Mouse (Mus musculus) spleen, embryonic (tissue): ENCODE data around the gene Ism2.
"Not testable (repeated sequence)": the region's sequence is repeated elsewhere in the genome, so short reads cannot be mapped to it uniquely, and the experiment has no call there.

Experiments used
- CTCF ChIA-PET: fragments of 350-600 bp; sonication (Branson Sonifier 250); formaldehyde crosslinking; loops from one replicate; lab custom pipeline; 2022; lab: Charles Lee

The Ism2 gene

GRCm38 (mm10) chr12:87293934-87294333 is 5.6 kb downstream of the Ism2 start:
- CTCF ChIA-PET: no interaction called here

DNA sequence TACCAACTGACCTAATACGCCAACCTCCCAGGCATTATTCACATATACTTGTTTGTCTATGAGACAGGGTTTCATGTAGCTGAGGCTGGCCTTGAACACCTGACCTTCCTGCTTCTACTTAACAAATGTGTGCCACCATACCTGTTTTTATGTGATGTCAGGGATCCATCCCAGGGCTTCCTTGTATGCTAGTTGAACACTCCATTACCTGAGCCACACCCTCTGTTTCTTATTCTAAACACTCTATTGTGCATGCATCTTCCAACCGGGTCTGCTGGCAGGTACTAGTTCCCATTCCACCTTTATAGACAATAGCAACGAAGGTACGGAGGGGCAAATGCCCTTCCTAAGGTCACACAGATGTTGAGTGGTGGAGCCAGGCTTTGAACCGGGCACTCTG is 10.4 kb downstream of the Ism2 start:
- CTCF ChIA-PET: no interaction called here

DNA sequence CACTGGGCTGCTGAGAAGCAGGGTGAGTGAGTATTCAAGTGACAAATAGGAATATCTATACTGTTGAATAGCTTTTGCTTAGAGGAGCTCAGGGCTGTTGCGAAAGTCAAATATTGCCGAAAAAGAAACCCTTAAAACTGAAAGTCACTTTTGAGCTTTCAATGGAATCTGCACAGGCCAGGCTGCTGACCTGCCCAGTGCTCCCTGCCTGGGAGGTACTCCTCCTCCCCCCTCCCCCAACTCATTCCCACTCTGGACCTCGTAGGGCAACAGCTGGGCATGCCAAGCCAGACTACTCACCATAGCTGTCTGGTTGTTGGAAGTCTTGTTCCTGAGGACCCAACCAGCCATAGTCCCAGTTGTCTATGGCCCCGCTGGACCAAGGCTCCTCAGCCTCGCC is 14.8 kb downstream of the Ism2 start:
- CTCF ChIA-PET: no interaction called here

DNA sequence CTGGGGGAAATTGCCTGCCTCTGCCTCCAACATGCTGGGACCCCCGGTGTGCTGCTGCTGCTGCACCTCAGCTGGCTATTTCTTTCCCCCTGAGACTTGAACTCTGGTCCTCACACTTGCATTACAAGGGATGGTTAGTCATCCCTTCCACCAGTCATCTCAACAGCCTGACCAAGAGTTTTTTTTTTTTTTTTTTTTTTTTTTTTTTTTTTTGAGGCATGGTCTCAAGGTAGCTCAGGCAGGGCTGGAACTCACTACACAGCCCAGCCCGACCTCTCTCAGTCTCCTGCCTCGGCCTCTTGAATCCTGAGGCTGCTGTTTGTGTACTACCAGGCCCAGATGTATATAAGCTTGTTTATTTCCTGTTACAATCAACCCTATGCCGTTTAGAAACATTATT is 15.2 kb downstream of the Ism2 start:
- CTCF ChIA-PET: no interaction called here

GRCm38 (mm10) chr12:87283706-87284105 is 15.8 kb downstream of the Ism2 start:
- CTCF ChIA-PET: no interaction called here

DNA sequence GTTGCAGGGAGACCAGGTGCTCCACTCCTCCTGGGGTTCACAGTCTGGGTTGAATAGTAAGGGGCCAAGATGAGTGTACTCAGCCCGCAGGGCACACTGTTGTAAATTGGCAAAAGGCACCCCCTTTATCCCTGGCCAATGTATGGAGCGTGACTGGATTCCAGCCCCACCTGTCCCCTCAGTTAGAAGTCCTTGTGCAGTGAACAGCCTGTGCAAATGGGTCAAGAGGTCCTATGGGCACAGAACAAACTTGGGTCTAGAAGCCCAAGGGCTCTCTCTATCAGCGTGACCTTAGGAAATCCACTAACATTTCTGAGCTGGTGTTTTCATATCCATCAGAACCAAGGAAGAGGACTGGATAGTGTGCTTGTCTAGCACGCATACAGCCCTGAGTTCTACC is 16.8 kb downstream of the Ism2 start:
- CTCF ChIA-PET: no interaction called here

- CTCF ChIA-PET: no interaction called here
Measured at GRCm38 (mm10) chr12:87281766-87282165, 17.7 kb downstream of the Ism2 start.

DNA sequence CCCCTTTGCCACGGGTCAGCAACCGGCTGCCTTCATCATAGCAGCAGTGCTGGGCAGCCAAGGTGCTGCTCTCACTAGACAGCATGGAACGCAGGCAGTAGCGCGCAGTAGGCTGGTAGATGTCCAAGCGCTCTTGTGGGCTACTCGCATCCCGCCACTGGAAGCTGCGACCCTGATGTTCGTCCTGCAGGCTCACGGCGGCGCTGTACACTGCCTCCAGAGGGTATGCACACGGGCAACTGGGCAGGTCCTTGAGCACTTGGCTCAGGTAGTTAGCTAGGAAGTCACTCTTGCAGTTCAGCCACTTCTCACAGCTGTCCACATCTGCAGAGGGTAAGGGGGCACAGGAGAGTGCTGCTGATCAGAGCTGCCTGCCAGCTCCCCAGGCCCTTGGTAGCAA is 19.6 kb downstream of the Ism2 start:
- CTCF ChIA-PET: no interaction called here

- CTCF ChIA-PET: no interaction called here
Measured at GRCm38 (mm10) chr12:87279350-87279749, 20.2 kb downstream of the Ism2 start.

DNA sequence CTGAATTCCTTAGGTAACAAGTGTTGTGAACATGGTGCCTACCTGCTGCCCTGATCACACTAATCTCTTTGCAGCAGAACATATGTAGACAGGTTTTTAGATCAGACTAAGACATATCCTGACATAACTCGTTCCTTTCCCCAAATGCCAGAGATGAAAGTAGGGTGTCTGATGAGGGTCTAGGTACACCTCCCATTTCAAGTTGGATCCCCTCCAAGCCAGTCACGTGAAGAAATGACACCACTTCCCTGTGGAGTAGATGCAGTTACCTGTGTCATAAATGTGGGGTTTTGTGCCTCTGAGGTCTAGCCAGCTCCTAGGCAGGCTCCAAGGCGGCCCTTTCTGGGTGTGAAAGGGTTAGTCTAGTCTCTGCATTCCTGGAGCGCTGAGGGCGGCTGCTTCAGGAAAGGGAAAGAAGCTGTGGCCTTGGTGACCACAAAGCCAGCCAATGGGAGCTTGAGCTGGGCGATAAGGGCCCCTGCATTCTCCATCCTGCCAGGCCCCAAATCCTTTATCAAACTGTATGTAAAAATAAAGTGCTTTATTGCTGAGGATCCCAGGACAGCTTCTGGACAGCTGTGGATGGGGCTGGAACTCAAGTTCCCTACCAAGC is 21.3 kb downstream of the Ism2 start:
- CTCF ChIA-PET: interaction anchor here (0.6 kb wide), 1 partner anchor 12 kb away, joined by 14 read pairs; the partner anchor contains the start of gene Vipas39

DNA sequence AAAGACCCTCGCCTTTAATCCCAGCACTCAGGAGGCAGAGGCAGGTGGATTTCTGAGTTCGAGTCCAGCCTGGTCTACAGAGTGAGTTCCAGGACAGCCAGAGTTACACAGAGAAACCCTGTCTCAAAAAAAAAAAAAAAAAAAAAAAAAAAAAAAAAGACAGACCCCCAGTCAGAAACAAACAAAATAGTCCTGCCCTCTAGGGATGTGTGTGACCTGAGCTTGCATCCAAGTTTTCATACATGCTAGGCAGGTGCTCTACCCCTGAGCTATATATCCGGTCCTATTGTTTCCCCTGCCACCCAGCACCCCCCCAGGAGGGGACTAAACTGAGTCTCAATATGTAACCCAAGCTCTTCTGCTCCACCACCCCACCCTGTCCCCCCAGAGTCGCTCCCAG is 22.3 kb downstream of the Ism2 start:
- CTCF ChIA-PET: not testable (repeated sequence)

- CTCF ChIA-PET: no interaction called here
Measured at GRCm38 (mm10) chr12:87274853-87275831, 24.4 kb downstream of the Ism2 start.

- CTCF ChIA-PET: no interaction called here
Measured at GRCm38 (mm10) chr12:87267682-87268081, 31.8 kb downstream of the Ism2 start.

DNA sequence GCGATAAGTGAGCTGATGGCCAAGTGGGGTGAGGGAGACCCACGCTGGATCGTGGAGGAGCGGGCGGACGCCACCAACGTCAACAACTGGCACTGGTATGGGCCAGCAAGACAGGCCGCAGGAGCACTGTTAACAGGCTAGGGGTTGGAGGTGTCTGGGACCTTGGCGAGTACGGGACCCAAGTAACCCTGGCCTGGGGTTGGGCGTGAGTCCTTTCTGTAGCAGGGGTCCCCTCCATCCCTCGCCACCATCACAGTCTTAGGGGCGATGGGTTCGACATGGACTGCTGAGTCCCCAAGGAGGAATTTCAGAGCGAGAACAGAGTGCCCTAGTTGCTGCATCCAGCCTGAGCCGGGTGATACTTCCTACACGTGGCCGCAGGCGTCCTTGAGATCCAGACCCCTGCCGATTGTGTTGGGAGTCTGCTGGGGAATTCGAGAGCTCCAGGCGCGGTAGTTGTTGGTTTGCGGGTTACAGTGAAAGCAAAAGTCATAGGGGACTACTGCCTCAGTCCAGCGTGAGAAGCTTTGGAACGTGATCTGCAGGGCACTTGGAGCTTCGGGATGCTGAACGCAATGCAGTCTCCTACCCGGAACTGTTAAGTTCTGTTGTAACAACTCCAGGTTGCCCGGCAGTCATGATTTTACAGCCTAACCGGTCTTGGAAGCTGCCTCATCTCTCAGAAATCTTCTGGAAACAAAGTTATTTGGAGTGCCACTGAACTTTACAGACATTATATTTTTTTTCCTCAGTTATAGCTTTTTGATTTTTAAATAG is 32.5 kb downstream of the Ism2 start:
- CTCF ChIA-PET: interaction anchor here (1.3 kb wide), 1 partner anchor 66 kb away, joined by 3 read pairs; no protein-coding TSS in a partner anchor

- CTCF ChIA-PET: interaction anchor here (0.6 to 1.3 kb wide), 2 partner anchors 12 to 65 kb away, joined by 3 to 14 read pairs; no protein-coding TSS in a partner anchor
Measured at GRCm38 (mm10) chr12:87266108-87266826, 33.2 kb downstream of the Ism2 start, which contains the start of the genes Vipas39 and Ahsa1. Vipas39 (minus strand) TSS chr12:87266256. Ahsa1 (plus strand) TSS chr12:87266479.

DNA sequence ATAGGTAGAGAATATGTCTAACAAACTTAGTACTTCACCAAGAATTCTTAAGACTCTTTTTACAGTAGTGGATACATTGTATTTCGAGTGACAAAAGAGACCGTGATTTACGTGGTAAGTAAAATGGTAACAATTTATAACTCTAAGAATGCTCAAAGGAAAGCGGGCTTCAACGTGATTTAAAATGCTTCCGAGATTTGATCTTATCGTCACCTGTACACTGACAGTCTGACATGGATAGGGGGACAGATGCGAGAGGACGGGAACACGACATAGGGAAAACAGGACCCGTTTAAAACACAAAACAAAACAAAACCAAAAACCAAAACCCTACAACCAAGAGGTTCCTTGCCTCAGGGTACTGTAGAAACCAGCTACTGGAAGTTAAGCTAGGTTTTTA is 34.1 kb downstream of the Ism2 start:
- CTCF ChIA-PET: interaction anchor here (0.6 kb wide), 1 partner anchor 13 kb away, joined by 14 read pairs; no protein-coding TSS in a partner anchor

DNA sequence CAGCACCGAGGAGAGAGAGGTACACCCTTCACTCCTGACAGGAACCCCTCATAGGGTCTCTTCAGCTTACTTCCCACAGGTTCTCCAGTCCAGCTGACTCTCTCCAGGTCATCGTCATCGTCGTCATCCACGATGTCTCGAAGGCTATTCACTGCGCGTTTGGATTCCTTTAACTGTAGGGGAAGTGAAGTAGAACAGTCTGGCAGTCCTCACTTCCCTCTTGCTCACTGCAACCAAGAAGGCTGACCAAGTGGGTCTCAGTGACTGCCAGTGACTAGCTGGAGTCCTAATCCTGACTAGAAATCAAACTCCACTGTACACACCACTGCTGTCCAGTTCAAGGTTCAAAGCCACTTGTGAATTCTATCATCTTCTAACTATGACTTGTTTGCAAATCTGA is 38.9 kb downstream of the Ism2 start:
- CTCF ChIA-PET: interaction anchor here (0.7 kb wide), 1 partner anchor 27 kb away, joined by 15 read pairs; no protein-coding TSS in a partner anchor

DNA sequence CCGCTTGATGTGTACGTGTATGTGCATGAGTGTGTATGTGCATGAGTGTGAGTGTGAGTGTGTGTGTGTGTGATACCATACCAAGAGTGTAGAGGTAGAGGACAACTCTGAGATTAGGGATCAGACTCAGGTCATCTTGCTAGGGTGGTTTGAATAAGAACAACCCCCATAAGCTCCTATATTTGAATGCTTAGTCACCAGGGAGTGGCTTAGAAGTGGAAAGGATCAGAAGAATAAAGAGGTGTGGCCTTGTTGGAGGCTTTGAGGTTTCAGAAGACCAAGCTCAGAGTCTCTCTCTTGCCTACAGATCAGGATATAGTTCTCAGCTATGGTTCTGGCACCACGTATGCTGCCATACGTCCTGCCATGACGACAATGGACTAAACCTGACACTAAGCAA is 42.9 kb downstream of the Ism2 start:
- CTCF ChIA-PET: no interaction called here

DNA sequence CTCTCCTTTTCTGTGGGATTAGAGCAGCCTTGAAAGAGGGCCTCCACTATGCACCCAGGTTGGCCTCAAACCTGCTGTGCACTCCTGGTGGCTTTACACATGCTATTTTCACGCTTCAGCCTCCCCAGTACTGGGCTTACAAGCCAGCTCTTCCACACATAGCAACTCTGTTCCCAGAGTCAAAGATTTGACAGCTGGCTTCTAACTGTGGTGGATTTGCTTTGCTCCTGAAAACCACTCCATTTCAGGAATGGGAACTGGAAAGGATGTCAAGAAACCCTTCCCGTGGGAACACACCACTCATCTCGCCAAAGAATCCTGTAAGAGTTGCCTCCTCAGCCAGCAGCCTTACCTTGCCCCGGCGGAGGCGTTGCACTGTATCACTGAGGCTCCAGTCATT is 45.6 kb downstream of the Ism2 start:
- CTCF ChIA-PET: no interaction called here

- CTCF ChIA-PET: no interaction called here
Measured at GRCm38 (mm10) chr12:87250161-87250560, 49.3 kb downstream of the Ism2 start.

GRCm38 (mm10) chr12:87238632-87239031 is 60.9 kb downstream of the Ism2 start, which contains the start of gene Noxred1:
Noxred1 (minus strand) TSS chr12:87238732.
- CTCF ChIA-PET: no interaction called here
